9 mouse cellular contexts compared by ENCODE assay signal in the genomic region with DNA sequence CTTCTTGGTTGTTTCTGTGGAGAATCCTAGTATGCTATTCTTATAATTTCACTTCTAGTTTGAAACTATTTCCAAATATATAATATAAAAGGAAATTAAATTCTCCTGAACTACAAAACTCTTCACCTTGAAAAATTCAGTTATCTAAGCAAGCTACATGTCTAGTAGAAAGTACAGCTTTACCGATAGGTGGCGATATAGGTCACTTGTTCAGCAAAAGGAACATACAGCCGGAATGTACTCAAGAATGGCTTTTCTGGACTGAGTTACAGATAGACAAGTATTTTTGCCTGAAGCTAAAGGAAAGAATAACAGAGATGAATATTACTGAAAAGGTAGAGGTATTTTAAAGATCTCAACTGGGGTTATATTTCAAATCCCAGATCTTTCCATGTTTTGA. TPM values are rescaled to one million over a fixed set of nuclear protein-coding genes. Genes with fewer than 3 reads are reported as not detected.
A peak's percentile ranks its signal among the peaks of the same experiment; 100 is the strongest.
DNase-seq lines count a peak whose midpoint lies in the region; ATAC-seq and TF ChIP-seq lines count a peak whose summit lies in the region.
"Had no signal": no experiment of that assay in that cellular context is flagged by ENCODE, and none has a peak within 500 bp of the region (broad histone marks: within the 10 kb centered on the region; RNA-seq: fewer than 3 reads in every experiment).

No protein-coding gene starts in this region.

- no peak for TF ChIP-seq EP300 in liver, embryonic 14.5 days (IDR thresholded peaks at IDR 0.05; ENCODE audit: low read depth)

- WGBS in kidney, adult 2 months = 10% methylated on average over 3 of the region's 3 CpGs
- WGBS in liver, embryonic 14.5 days (ENCODE audit: insufficient replicate concordance) = 6% methylated on average over 3 of the region's 3 CpGs

- peaks cover 5% of the 10 kb centered on the region for H3K4me1 ChIP-seq in kidney, adult 2 months (ENCODE audit: control insufficient read depth, insufficient read depth, low read length)
- H3K4me1 ChIP-seq in liver, embryonic 14.5 days (replicated peaks; ENCODE audit: control insufficient read depth in 2 of 2, insufficient read depth in 2 of 2, low read length in 1 of 2) = peaks cover 0 to 6% of the 10 kb centered on the region in 2 experiments; a peak in 2 of 4 replicates

- peak; percentile 39 for TF ChIP-seq CTCF in kidney, adult 2 months (conservative IDR thresholded peaks at IDR 0.05; ENCODE audit: insufficient read depth, insufficient read length, low read depth, low read length)
- TF ChIP-seq CTCF in liver, embryonic 14.5 days (IDR thresholded peaks at IDR 0.05; ENCODE audit: low read depth) = peak; percentile 68

- no peak overlapping the region for H3K9ac ChIP-seq in liver, embryonic 14.5 days (replicated peaks)

- ATAC-seq in liver, embryonic 14.5 days (ENCODE audit: insufficient read depth) = peak; percentile 43; the same call in 1 of the 2 replicates

- no peak overlapping the region for H3K4me2 ChIP-seq in liver, embryonic 14.5 days (ENCODE audit: low read depth)

- no peak for TF ChIP-seq POLR2A in kidney, adult 2 months (IDR thresholded peaks at IDR 0.05; ENCODE audit: low read depth, low read length)

- peak; percentile 74 for DNase-seq in kidney, adult 2 months
- no peak for DNase-seq in kidney, postnatal 10 days
- DNase-seq in 416B (ENCODE audit: low read depth) (peak; percentile 91), ES-CJ7 (ENCODE audit: low read depth, low spot score) (peak; percentile 84)
- peak; percentile 90 for DNase-seq in embryo, embryonic 10 days (ENCODE audit: low spot score)
- DNase-seq in liver, embryonic 14.5 days (ENCODE audit: low read depth in 3 of 3, low spot score in 3 of 3) = peak; percentile 61 to 64 (median 63)
- no peak for DNase-seq in frontal cortex, postnatal 10 days (ENCODE audit: low spot score in 2 of 2)
- DNase-seq in spleen, adult 12 weeks (ENCODE audit: low spot score) = no peak

- H3K9me3 ChIP-seq in liver, embryonic 14.5 days (ENCODE audit: control insufficient read depth, low read length) = no peaks in the 10 kb centered on the region

- H3K4me3 ChIP-seq in kidney, adult 2 months (ENCODE audit: insufficient read depth, low read depth, low read length) = no peak overlapping the region
- no peak overlapping the region for H3K4me3 ChIP-seq in liver, embryonic 14.5 days (ENCODE audit: insufficient read depth in 1 of 2, low read depth in 2 of 2, low read length in 2 of 2)

- H3K36me3 ChIP-seq in kidney, adult 2 months (ENCODE audit: control insufficient read depth, insufficient read depth, low read length) = no peaks in the 10 kb centered on the region
- H3K36me3 ChIP-seq in liver, embryonic 14.5 days (replicated peaks; ENCODE audit: control insufficient read depth, insufficient read depth, low read depth) = no peaks in the 10 kb centered on the region

- H3K27ac ChIP-seq in kidney, adult 2 months (ENCODE audit: insufficient read depth, low read depth, low read length) = no peak overlapping the region
- no peak overlapping the region for H3K27ac ChIP-seq in liver, embryonic 14.5 days
- H3K27ac ChIP-seq: macrophage had no signal

- H3K27me3 ChIP-seq in kidney, adult 2 months (replicated peaks; ENCODE audit: control insufficient read depth, insufficient read depth, low read length) = no peaks in the 10 kb centered on the region
- no peaks in the 10 kb centered on the region for H3K27me3 ChIP-seq in liver, embryonic 14.5 days (ENCODE audit: control insufficient read depth, insufficient read depth, low read length)

RNA-seq across cellular contexts. Expression of a gene that starts 22.0 kb away (rescaled TPM):
- polyA plus RNA-seq in kidney, adult 2 months (2012; rRNA removed) = 4.5 and 5.9 TPM in 2 replicates
- 1.8 and 3.2 TPM in 2 replicates for polyA plus RNA-seq in liver, embryonic 14.5 days (2012; rRNA removed)
- 12.8 and 13.5 TPM in 2 replicates for polyA plus RNA-seq in liver, embryonic 14.5 days (2014; fragmentation: Nextera tagmentation; extraction: Ambion mirVana)

Comparison
In these comparisons a context has a peak if more than half of its experiments do, and no peak if none do; other contexts are left out.
1. DNase-seq: peak in kidney, adult 2 months (single experiment), 416B (single experiment), ES-CJ7 (single experiment), embryo, embryonic 10 days (single experiment) and liver, embryonic 14.5 days (3 of 3); none in kidney, postnatal 10 days (single experiment), frontal cortex, postnatal 10 days (0 of 2) and spleen, adult 12 weeks (single experiment).